Comparison of ENCODE assay signal across 8 mouse cellular contexts in the genomic region with DNA sequence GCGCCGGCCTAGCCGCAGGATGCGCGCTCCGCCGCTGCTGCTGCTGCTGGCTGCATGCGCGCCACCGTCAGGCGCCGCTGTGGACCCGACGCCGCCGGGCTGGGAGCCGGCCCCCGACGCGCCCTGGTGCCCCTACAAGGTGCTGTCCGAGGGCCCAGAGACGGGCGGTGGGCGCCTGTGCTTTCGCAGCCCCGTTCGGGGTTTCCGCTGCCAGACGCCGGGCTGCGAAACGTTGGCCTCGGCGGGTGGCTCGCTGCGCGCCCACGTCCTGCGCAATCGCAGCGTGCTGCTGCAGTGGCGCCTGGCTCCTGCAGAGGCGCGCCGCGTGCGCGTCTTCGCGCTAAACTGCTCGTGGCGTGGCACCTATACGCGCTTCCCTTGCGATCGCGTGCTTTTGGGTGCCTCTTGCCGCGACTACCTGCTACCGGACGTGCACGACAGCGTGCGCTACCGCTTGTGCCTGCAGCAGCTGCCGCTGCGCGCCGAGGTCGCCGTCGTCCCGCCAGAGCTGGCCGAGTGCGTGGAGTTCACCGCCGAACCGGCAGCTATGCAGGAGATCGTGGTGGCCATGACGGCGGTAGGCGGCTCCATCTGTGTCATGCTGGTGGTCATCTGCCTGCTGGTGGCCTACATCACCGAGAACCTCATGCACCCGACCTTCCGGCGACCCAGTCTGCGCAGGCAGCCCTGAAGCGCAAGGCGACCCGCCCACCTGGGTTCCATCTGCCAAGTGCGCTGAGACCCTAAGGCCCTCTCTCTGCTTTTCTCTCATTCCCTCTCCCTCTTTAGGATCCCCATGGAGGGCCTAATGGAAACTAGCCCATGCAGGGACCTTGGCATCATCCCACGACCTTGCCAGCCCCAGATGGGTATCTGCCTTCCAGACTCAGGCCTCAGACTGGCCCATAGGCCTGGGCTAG. TPM values are rescaled to one million over a fixed set of nuclear protein-coding genes. Genes with fewer than 3 reads are reported as not detected.
DNase-seq lines count a peak whose midpoint lies in the region; ATAC-seq and TF ChIP-seq lines count a peak whose summit lies in the region.

No protein-coding gene starts in this region.

- peak overlapping the region; percentile 89 for H3K27ac ChIP-seq in forebrain, embryonic 15.5 days (replicated peaks)
- H3K27ac ChIP-seq in neural tube, embryonic 15.5 days (replicated peaks): peak overlapping the region; percentile 97
- no peak overlapping the region; the same call in 1 of the 2 replicates for H3K27ac ChIP-seq in testis, adult 2 months (ENCODE audit: control insufficient read depth, insufficient read depth, low read depth, low read length)

- peaks cover 7% of the 10 kb centered on the region; the same call in 1 of the 2 replicates for H3K9me3 ChIP-seq in E14TG2a.4 (ENCODE audit: low read length)
- H3K9me3 ChIP-seq in forebrain, embryonic 15.5 days: no peaks in the 10 kb centered on the region
- no peaks in the 10 kb centered on the region for H3K9me3 ChIP-seq in neural tube, embryonic 15.5 days (replicated peaks)

- H3K4me3 ChIP-seq in E14TG2a.4 (replicated peaks; ENCODE audit: low read length): peak overlapping the region; percentile 89
- peak overlapping the region; percentile 69 for H3K4me3 ChIP-seq in forebrain, embryonic 15.5 days
- peak overlapping the region; percentile 59 for H3K4me3 ChIP-seq in lung, adult 2 months (replicated peaks; ENCODE audit: extremely low read depth, low read depth, low read length)
- H3K4me3 ChIP-seq in neural tube, embryonic 15.5 days (replicated peaks): peak overlapping the region; percentile 61
- peak overlapping the region; percentile 76 for H3K4me3 ChIP-seq in testis, adult 2 months (ENCODE audit: control insufficient read depth, low read depth, low read length)

- H3K9ac ChIP-seq in forebrain, embryonic 15.5 days (replicated peaks): peak overlapping the region; percentile 69
- H3K9ac ChIP-seq in neural tube, embryonic 15.5 days (replicated peaks): peak overlapping the region; percentile 87

- peak; percentile 87 for ATAC-seq in forebrain, embryonic 15.5 days (replicated peaks)
- peak; percentile 91 for ATAC-seq in neural tube, embryonic 15.5 days (ENCODE audit: low FRiP score)

- no peak for TF ChIP-seq CTCF in E14TG2a.4 (conservative IDR thresholded peaks at IDR 0.05; ENCODE audit: low read length)
- peak; percentile 14; the same call in 1 of the 2 replicates for TF ChIP-seq CTCF in lung, adult 2 months (IDR thresholded peaks at IDR 0.05; ENCODE audit: insufficient read depth, low read length)
- TF ChIP-seq CTCF in testis, adult 2 months (IDR thresholded peaks at IDR 0.05; ENCODE audit: control insufficient read depth, insufficient read depth, insufficient replicate concordance, low read depth, low read length): peak; percentile 23; the same call in 1 of the 2 replicates

- H3K27me3 ChIP-seq in E14TG2a.4 (ENCODE audit: insufficient read depth, low read length): no peaks in the 10 kb centered on the region
- peaks cover 5% of the 10 kb centered on the region; the same call in 1 of the 2 replicates for H3K27me3 ChIP-seq in forebrain, embryonic 15.5 days
- H3K27me3 ChIP-seq in neural tube, embryonic 15.5 days (replicated peaks): no peaks in the 10 kb centered on the region
- no peaks in the 10 kb centered on the region for H3K27me3 ChIP-seq in testis, adult 2 months (ENCODE audit: control insufficient read depth, insufficient read depth, low read length)

- peaks cover 27% of the 10 kb centered on the region for H3K36me3 ChIP-seq in E14TG2a.4 (ENCODE audit: insufficient read depth, low read length)
- H3K36me3 ChIP-seq in forebrain, embryonic 15.5 days: no peaks in the 10 kb centered on the region
- no peaks in the 10 kb centered on the region for H3K36me3 ChIP-seq in neural tube, embryonic 15.5 days
- H3K36me3 ChIP-seq in testis, adult 2 months (ENCODE audit: control insufficient read depth, insufficient read depth, low read length): no peaks in the 10 kb centered on the region

- peaks cover 56% of the 10 kb centered on the region for H3K4me1 ChIP-seq in E14TG2a.4 (replicated peaks; ENCODE audit: low read depth, low read length)
- H3K4me1 ChIP-seq in forebrain, embryonic 15.5 days: peaks cover 28% of the 10 kb centered on the region
- peaks cover 5% of the 10 kb centered on the region; the same call in 1 of the 2 replicates for H3K4me1 ChIP-seq in lung, adult 2 months (ENCODE audit: control insufficient read depth, insufficient read depth, low read length)
- peaks cover 28% of the 10 kb centered on the region for H3K4me1 ChIP-seq in neural tube, embryonic 15.5 days
- peaks cover 4% of the 10 kb centered on the region for H3K4me1 ChIP-seq in testis, adult 2 months (ENCODE audit: control insufficient read depth, insufficient read depth, low read length)

- no peak for TF ChIP-seq POLR2A in lung, adult 2 months (IDR thresholded peaks at IDR 0.05; ENCODE audit: borderline replicate concordance, extremely low read depth, low read depth, low read length)
- no peak for TF ChIP-seq POLR2A in testis, adult 2 months (IDR thresholded peaks at IDR 0.05; ENCODE audit: control insufficient read depth, low read depth, low read length)

- intact Hi-C loops in heart, postnatal 36 days (cut with DNase I): no loop called here

- WGBS in forebrain, embryonic 15.5 days: under 1% methylated on average over 85 of the region's 92 CpGs
- 3% methylated on average over 91 of the region's 92 CpGs for WGBS in lung, adult 2 months
- under 1% methylated on average over 81 of the region's 92 CpGs for WGBS in neural tube, embryonic 15.5 days

- H3K4me2 ChIP-seq in forebrain, embryonic 15.5 days (replicated peaks): peak overlapping the region; percentile 58
- peak overlapping the region; percentile 85 for H3K4me2 ChIP-seq in neural tube, embryonic 15.5 days

- peak; percentile 57 for DNase-seq in brain, embryonic 18.5 days (ENCODE audit: low read depth, low spot score)
- peak; percentile 56 to 73 for DNase-seq in heart, postnatal 36 days
- DNase-seq in layer of hippocampus, adult 8-10 months (ENCODE audit: low spot score in 2 of 2): peak; percentile 60 to 76
- DNase-seq in lung, adult 2 months: peak; percentile 68

RNA-seq across cellular contexts. Expression of a gene that starts 0.6 kb away (rescaled TPM):
- polyA plus RNA-seq in forebrain, embryonic 15.5 days (2015; fragmentation: Nextera tagmentation; extraction: Ambion mirVana): 8.2 and 10.9 TPM in 2 replicates
- total RNA-seq in heart, postnatal 36 days (2021): 1 to 10 TPM; 1.2 to 1.6 TPM
- 10 to 100 TPM; 22.6 to 30.6 (median 26.6) TPM for total RNA-seq in layer of hippocampus, adult 8-10 months (2022)
- 10.6 and 11.8 TPM in 2 replicates for polyA plus RNA-seq in lung, adult 2 months (2012; rRNA removed)
- 18.9 and 25.0 TPM in 2 replicates for polyA plus RNA-seq in neural tube, embryonic 15.5 days (2015; fragmentation: Nextera tagmentation; extraction: Ambion mirVana)
- polyA plus RNA-seq in testis, adult 2 months (2012; rRNA removed): 2.7 and 3.3 TPM in 2 replicates

RNA-seq across cellular contexts. Expression of a gene that starts 9.9 kb away (rescaled TPM):
- polyA plus RNA-seq in forebrain, embryonic 15.5 days (2015; fragmentation: Nextera tagmentation; extraction: Ambion mirVana): 144 and 146 TPM in 2 replicates
- 10 to 100 TPM; 43.5 to 45.6 TPM for total RNA-seq in heart, postnatal 36 days (2021)
- 10 to 100 TPM; 86.8 to 99.4 (median 88.9) TPM for total RNA-seq in layer of hippocampus, adult 8-10 months (2022)
- 103 and 128 TPM in 2 replicates for polyA plus RNA-seq in lung, adult 2 months (2012; rRNA removed)
- 165 and 171 TPM in 2 replicates for polyA plus RNA-seq in neural tube, embryonic 15.5 days (2015; fragmentation: Nextera tagmentation; extraction: Ambion mirVana)
- 34.6 and 37.4 TPM in 2 replicates for polyA plus RNA-seq in testis, adult 2 months (2012; rRNA removed)

RNA-seq across cellular contexts. Expression of a gene that starts 25.7 kb away (rescaled TPM):
- polyA plus RNA-seq in forebrain, embryonic 15.5 days (2015; fragmentation: Nextera tagmentation; extraction: Ambion mirVana): 51.6 and 52.1 TPM in 2 replicates
- total RNA-seq in heart, postnatal 36 days (2021): 10 to 100 TPM; 25.3 to 29.9 TPM
- 100 to 1,000 TPM; 101 to 122 (median 113) TPM for total RNA-seq in layer of hippocampus, adult 8-10 months (2022)
- polyA plus RNA-seq in lung, adult 2 months (2012; rRNA removed): 90.1 and 92.0 TPM in 2 replicates
- polyA plus RNA-seq in neural tube, embryonic 15.5 days (2015; fragmentation: Nextera tagmentation; extraction: Ambion mirVana): 48.6 and 54.7 TPM in 2 replicates
- polyA plus RNA-seq in testis, adult 2 months (2012; rRNA removed): 39.3 and 40.6 TPM in 2 replicates

RNA-seq across cellular contexts. Expression of a gene that starts 39.9 kb away (rescaled TPM):
- polyA plus RNA-seq in forebrain, embryonic 15.5 days (2015; fragmentation: Nextera tagmentation; extraction: Ambion mirVana): 10.4 TPM in 2 replicates
- total RNA-seq in heart, postnatal 36 days (2021): under 1 TPM; 0.19 to 0.42 TPM
- total RNA-seq in layer of hippocampus, adult 8-10 months (2022): 10 to 100 TPM; 32.7 to 35.8 (median 34.4) TPM
- polyA plus RNA-seq in lung, adult 2 months (2012; rRNA removed): 1.6 and 1.8 TPM in 2 replicates
- 23.7 and 28.3 TPM in 2 replicates for polyA plus RNA-seq in neural tube, embryonic 15.5 days (2015; fragmentation: Nextera tagmentation; extraction: Ambion mirVana)
- polyA plus RNA-seq in testis, adult 2 months (2012; rRNA removed): 1.5 and 1.8 TPM in 2 replicates

RNA-seq across cellular contexts. Expression of a gene that starts 41.6 kb away (rescaled TPM):
- 2.3 and 2.6 TPM in 2 replicates for polyA plus RNA-seq in forebrain, embryonic 15.5 days (2015; fragmentation: Nextera tagmentation; extraction: Ambion mirVana)
- 10 to 100 TPM in 1 of 2 experiments, 1 to 10 TPM in 1; 9.3 to 10.5 TPM for total RNA-seq in heart, postnatal 36 days (2021)
- total RNA-seq in layer of hippocampus, adult 8-10 months (2022): 1 to 10 TPM; 2.8 to 5.0 (median 3.5) TPM
- polyA plus RNA-seq in lung, adult 2 months (2012; rRNA removed): 30.8 and 42.7 TPM in 2 replicates
- polyA plus RNA-seq in neural tube, embryonic 15.5 days (2015; fragmentation: Nextera tagmentation; extraction: Ambion mirVana): 6.5 and 10.5 TPM in 2 replicates
- 3.7 and 5.9 TPM in 2 replicates for polyA plus RNA-seq in testis, adult 2 months (2012; rRNA removed)
